Mouse (Mus musculus): Measurements from ENCODE around the gene Mad2l1bp.

GRCm38 (mm10) chr17:46108286-46108685, 45.1 kb downstream of the Mad2l1bp start:
- TF ChIP-seq POLR2A (IDR thresholded peaks at IDR 0.05; ENCODE audit: borderline replicate concordance, insufficient read depth, low read length): no peak
- TF ChIP-seq CTCF (IDR thresholded peaks at IDR 0.05; ENCODE audit: borderline replicate concordance, insufficient read depth, low read depth, low read length): no peak

Data from cerebellum, adult 2 months (tissue).